Mouse (Mus musculus): ENCODE results near the gene Pm20d1. TPM values are rescaled to one million over a fixed set of nuclear protein-coding genes. Genes with fewer than 3 reads are reported as not detected.

Pm20d1 gene
- total and polyA plus RNA-seq, 3 experiments = 5.8 to 7.5 (median 5.9) TPM

GRCm38 (mm10) chr1:131827207-131827786 is 30.1 kb downstream of the Pm20d1 start, which contains the start of gene Slc41a1:
Slc41a1 (plus strand) TSS chr1:131827493.
- TF ChIP-seq POLR2A (IDR thresholded peaks at IDR 0.05; ENCODE audit: insufficient read depth, low read depth, low read length) (no peak), EP300 (IDR thresholded peaks at IDR 0.05; ENCODE audit: insufficient read depth, low read depth, low read length) (no peak)
- Histone ChIP-seq H3K27me3 (ENCODE audit: control insufficient read depth, insufficient read depth, low read length) (no peaks in the 10 kb centered on the region), H3K36me3 (ENCODE audit: control insufficient read depth, insufficient read depth, low read length) (peaks cover 8% of the 10 kb centered on the region), H3K4me1 (ENCODE audit: control insufficient read depth, insufficient read depth, low read length) (peaks cover 12% of the 10 kb centered on the region), H3K9ac (ENCODE audit: low read depth, low read length) (peak within 1 kb of the TSS; percentile 74), H3K4me3 (peak within 1 kb of the TSS; percentile 96), H3K79me2 (replicated peaks; ENCODE audit: control insufficient read depth, insufficient read depth, low read length) (no peaks in the 10 kb centered on the region), H3K27ac (peak within 1 kb of the TSS; percentile 94)
- no peak for DNase-seq
- intact Hi-C loops (cut with DNase I) = loop anchor here (5.0 kb wide), 2 partner anchors 40 to 80 kb away; partner anchors contain the start of gene Rab29
- 5% methylated on average over 25 of the region's 25 CpGs for WGBS

- intact Hi-C loops (cut with DNase I) = loop anchor here (5.0 kb wide), 2 partner anchors 39 to 79 kb away; partner anchors contain the start of gene Rab29
- H3K36me3 ChIP-seq (ENCODE audit: control insufficient read depth, insufficient read depth, low read length) = peaks cover 8% of the 10 kb centered on the region
- TF ChIP-seq EP300 (IDR thresholded peaks at IDR 0.05; ENCODE audit: insufficient read depth, low read depth, low read length) = peak; percentile 35; the same call in 1 of the 2 replicates
- TF ChIP-seq POLR2A (IDR thresholded peaks at IDR 0.05; ENCODE audit: insufficient read depth, low read depth, low read length) = peak; percentile 93
- TF ChIP-seq CTCF (IDR thresholded peaks at IDR 0.05) = no peak
- H3K4me3 ChIP-seq = peak overlapping the region; percentile 96
- H3K4me1 ChIP-seq (ENCODE audit: control insufficient read depth, insufficient read depth, low read length) = peaks cover 13% of the 10 kb centered on the region
- H3K27me3 ChIP-seq (ENCODE audit: control insufficient read depth, insufficient read depth, low read length) = no peaks in the 10 kb centered on the region
- DNase-seq = peak; percentile 94 to 95
- WGBS = 0% methylated on average over 36 of the region's 36 CpGs
- no peaks in the 10 kb centered on the region for H3K79me2 ChIP-seq (replicated peaks; ENCODE audit: control insufficient read depth, insufficient read depth, low read length)
- peak overlapping the region; percentile 74 for H3K9ac ChIP-seq (ENCODE audit: low read depth, low read length)
- peak overlapping the region; percentile 94 for H3K27ac ChIP-seq
These were observed 30.6 kb downstream of the Pm20d1 start for GRCm38 (mm10) chr1:131827787-131828258.

GRCm38 (mm10) chr1:131828297-131829126 is 31.3 kb downstream of the Pm20d1 start:
- intact Hi-C loops (cut with DNase I) = loop anchor here (5.0 kb wide), 2 partner anchors 39 to 79 kb away; partner anchors contain the start of gene Rab29
- DNase-seq = no peak

GRCm38 (mm10) chr1:131829279-131829678 is 32.1 kb downstream of the Pm20d1 start:
- no peak for TF ChIP-seq EP300 (IDR thresholded peaks at IDR 0.05; ENCODE audit: insufficient read depth, low read depth, low read length)
- no peak for TF ChIP-seq POLR2A (IDR thresholded peaks at IDR 0.05; ENCODE audit: insufficient read depth, low read depth, low read length)
- TF ChIP-seq CTCF (IDR thresholded peaks at IDR 0.05) = no peak
- WGBS = 35% methylated on average over 5 of the region's 5 CpGs
- Histone ChIP-seq H3K4me3 (peak overlapping the region; percentile 96), H3K27ac (peak overlapping the region; percentile 94; the same call in 1 of the 2 replicates), H3K79me2 (replicated peaks; ENCODE audit: control insufficient read depth, insufficient read depth, low read length) (no peaks in the 10 kb centered on the region), H3K27me3 (ENCODE audit: control insufficient read depth, insufficient read depth, low read length) (no peaks in the 10 kb centered on the region), H3K36me3 (ENCODE audit: control insufficient read depth, insufficient read depth, low read length) (peaks cover 8% of the 10 kb centered on the region), H3K4me1 (ENCODE audit: control insufficient read depth, insufficient read depth, low read length) (peaks cover 13% of the 10 kb centered on the region), H3K9ac (ENCODE audit: low read depth, low read length) (peak overlapping the region; percentile 54; the same call in 1 of the 2 replicates)
- no peak for DNase-seq
- intact Hi-C loops (cut with DNase I) = loop anchor here (5.0 kb wide), 2 partner anchors 38 to 78 kb away; partner anchors contain the start of gene Rab29

More at GRCm38 (mm10) chr1:131828297-131829126, 31.3 kb downstream of the Pm20d1 start:
- 1% methylated on average over 21 of the region's 22 CpGs for WGBS
- no peak for TF ChIP-seq POLR2A (IDR thresholded peaks at IDR 0.05; ENCODE audit: insufficient read depth, low read depth, low read length)
- TF ChIP-seq CTCF (IDR thresholded peaks at IDR 0.05) = no peak
- no peak for TF ChIP-seq EP300 (IDR thresholded peaks at IDR 0.05; ENCODE audit: insufficient read depth, low read depth, low read length)
- H3K36me3 ChIP-seq (ENCODE audit: control insufficient read depth, insufficient read depth, low read length) = peaks cover 8% of the 10 kb centered on the region
- peak overlapping the region; percentile 94 for H3K27ac ChIP-seq
- peak overlapping the region; percentile 74 for H3K9ac ChIP-seq (ENCODE audit: low read depth, low read length)
- H3K27me3 ChIP-seq (ENCODE audit: control insufficient read depth, insufficient read depth, low read length) = no peaks in the 10 kb centered on the region
- H3K4me3 ChIP-seq = peak overlapping the region; percentile 96
- H3K79me2 ChIP-seq (replicated peaks; ENCODE audit: control insufficient read depth, insufficient read depth, low read length) = no peaks in the 10 kb centered on the region
- peaks cover 13% of the 10 kb centered on the region for H3K4me1 ChIP-seq (ENCODE audit: control insufficient read depth, insufficient read depth, low read length)

GRCm38 (mm10) chr1:131830561-131830960 is 33.4 kb downstream of the Pm20d1 start:
- TF ChIP-seq POLR2A (IDR thresholded peaks at IDR 0.05; ENCODE audit: insufficient read depth, low read depth, low read length) (0 out of 2 replicates have a peak, but pooled peaks have one; percentile 9), EP300 (IDR thresholded peaks at IDR 0.05; ENCODE audit: insufficient read depth, low read depth, low read length) (no peak)
- H3K4me3 ChIP-seq = peak overlapping the region; percentile 8; the same call in 1 of the 2 replicates
- intact Hi-C loops (cut with DNase I) = no loop called here
- no peaks in the 10 kb centered on the region for H3K27me3 ChIP-seq (ENCODE audit: control insufficient read depth, insufficient read depth, low read length)
- DNase-seq = peak; percentile 42 to 61
- peak overlapping the region; percentile 40; the same call in 1 of the 2 replicates for H3K27ac ChIP-seq
- H3K9ac ChIP-seq (ENCODE audit: low read depth, low read length) = peak overlapping the region; percentile 24; the same call in 1 of the 2 replicates
- no peaks in the 10 kb centered on the region for H3K79me2 ChIP-seq (replicated peaks; ENCODE audit: control insufficient read depth, insufficient read depth, low read length)
- 67% methylated on average over 15 of the region's 15 CpGs for WGBS
- H3K36me3 ChIP-seq (ENCODE audit: control insufficient read depth, insufficient read depth, low read length) = peaks cover 8% of the 10 kb centered on the region
- peaks cover 13% of the 10 kb centered on the region for H3K4me1 ChIP-seq (ENCODE audit: control insufficient read depth, insufficient read depth, low read length)

Data from heart, adult 2 months (tissue).